Mouse (Mus musculus) frontal cortex, postnatal 14 days (tissue): ENCODE measurements around the gene Xkr7.

Experiments used
- DNase-seq, 2 experiments: peaks; one replicate each; pipeline ENCODE4 v3.0.0; 2022; ENCODE audit warnings: low spot score in 2 of 2

The Xkr7 gene

GRCm38 (mm10) chr2:153070762-153071490, 39.3 kb downstream of the Xkr7 start:
- DNase-seq = no peak

DNA sequence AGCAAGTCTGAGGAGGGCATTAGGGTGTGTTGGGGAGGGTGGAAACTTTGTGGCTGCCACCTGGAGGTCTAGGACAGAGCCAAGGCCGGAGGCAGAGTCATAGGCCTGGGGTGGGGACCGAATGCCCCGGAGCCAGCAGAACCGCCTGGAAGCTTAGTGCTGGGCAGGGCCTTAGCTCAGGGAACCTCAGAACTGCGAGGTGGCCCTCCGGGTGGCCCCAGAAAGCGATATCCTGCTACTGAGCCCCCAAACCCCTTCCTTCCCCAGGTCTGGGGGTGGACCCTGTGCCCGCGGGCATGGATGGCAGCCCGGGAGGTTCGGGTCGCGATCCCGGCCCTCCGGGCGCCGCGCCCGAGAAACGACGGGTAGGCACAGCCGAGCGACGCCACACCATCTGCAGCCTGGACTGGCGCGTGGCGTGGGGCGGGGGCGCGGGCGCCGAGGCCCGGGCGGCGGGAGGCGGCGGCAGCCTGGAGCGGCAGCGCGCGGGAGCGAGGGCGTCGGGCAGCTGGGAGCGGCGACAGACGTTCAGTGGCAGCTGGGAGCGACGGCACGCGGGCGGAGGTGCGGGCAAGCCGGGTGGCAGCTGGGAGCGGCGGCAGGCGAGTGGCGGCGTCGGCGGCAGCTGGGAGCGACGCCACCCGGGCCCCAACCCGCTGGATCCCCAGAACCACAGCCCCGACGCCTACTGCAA, 40.0 kb downstream of the Xkr7 start:
- peak in 1 of 2 experiments; percentile 40 for DNase-seq

DNA sequence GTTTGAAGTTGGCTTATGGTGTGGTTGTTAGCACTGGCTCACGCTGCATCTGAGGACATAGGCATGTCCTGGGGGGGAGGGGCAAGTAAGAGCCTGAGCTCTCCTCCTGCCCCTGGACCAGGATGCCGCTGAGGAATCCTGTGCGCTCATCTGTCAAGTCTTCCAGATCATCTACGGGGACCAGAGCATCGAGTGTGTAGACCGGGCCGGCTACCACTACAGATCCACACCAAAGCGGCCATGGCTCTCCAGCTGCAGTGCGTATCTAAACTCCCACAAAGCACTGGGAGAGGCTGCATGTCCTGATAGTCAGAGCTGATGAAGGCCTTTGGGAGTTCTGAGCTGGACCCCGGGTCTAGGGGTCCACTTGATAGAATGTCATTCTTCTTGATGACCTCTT, 43.0 kb downstream of the Xkr7 start:
- no peak for DNase-seq

DNA sequence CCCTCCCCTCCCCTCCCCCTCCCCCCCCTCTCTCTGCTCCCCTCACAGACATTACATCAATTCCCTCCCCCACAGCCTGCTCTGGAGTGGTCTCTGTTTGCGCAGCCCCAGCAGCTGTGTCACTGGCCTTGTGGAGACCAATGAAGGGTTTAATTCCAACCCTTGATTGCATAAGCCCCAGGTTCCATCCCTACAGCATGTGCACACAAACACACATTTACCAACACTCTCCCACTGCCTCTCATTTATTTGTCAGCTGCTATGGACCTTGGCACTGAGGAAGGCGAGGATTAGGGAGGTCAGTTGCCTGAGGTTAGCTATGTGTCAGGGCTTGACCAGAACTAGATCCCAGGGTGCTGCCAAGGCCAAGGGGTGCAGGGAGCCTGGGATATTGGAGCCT, 44.3 kb downstream of the Xkr7 start:
- DNase-seq = no peak

DNA sequence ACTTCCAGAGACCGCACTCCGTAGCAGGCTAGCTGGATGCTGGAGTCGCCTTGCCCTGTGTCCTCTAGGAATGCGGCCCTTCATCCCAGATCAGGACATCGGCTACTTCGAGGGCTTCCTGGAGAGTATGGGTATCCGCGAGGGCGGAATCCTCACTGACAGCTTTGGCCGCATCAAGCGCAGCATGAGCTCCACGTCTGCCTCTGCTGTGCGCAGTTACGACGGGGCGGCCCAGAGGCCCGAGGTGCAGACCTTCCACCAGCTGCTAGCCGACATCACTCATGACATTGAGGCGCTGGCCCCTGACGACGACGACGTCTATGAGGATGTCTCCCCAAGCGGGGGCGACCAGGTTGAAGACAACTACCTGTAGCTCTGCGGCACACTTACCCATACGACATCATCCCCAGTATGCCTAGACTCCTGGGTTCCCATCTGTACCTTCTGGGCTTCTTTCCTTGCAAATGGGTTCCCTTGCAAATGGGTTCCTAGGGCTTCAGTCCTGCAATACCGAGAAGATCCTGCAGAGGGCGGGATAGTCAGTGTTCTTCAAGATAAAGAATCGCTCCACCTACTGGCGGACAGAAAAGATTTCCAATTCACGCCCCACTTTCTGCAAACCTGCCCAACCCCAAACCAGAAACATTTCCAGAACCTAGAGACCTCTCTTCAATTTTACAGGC, 49.3 kb downstream of the Xkr7 start:
- DNase-seq = peak in 1 of 2 experiments; percentile 74

DNA sequence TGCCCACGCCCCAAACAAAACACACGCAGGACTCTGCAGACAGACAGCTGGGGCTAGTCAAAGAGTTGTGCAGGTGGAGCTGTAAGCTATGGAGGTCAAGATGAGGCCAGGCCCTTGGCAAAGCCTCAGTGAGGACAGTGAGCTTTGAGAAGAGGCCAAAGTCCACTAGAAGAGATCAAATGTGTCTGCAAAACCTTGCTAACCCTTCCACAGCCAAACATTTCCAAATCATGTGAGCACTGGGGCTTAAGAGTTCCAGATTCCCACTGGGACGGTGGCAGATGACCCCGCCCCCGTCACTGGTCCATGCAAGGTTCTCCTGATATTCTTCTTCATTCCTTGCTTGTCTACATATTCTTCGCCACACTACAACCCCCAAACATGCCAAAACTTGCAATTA, 50.2 kb downstream of the Xkr7 start:
- no peak for DNase-seq

GRCm38 (mm10) chr2:153083275-153083674, 51.6 kb downstream of the Xkr7 start:
- DNase-seq = no peak

DNA sequence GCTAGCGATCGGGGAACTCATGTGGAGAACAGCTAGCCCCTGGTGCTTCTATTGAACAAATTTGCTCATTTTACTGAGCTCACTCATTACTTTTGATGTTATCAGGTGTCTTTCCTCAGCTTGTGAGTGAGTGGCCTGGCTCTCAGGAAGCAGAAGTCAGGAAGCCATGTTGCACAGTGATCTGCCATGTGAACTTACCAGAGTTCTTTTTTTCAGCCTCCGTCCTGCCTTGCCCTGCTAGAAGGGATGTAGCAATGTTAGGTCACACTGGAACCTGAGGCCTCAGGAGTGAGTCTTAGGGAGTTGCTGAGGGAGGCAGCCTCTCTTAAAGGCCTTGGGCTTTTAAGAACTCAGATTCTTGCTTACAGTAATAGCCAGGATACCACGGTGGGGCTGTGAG, 52.2 kb downstream of the Xkr7 start:
- DNase-seq = no peak

DNA sequence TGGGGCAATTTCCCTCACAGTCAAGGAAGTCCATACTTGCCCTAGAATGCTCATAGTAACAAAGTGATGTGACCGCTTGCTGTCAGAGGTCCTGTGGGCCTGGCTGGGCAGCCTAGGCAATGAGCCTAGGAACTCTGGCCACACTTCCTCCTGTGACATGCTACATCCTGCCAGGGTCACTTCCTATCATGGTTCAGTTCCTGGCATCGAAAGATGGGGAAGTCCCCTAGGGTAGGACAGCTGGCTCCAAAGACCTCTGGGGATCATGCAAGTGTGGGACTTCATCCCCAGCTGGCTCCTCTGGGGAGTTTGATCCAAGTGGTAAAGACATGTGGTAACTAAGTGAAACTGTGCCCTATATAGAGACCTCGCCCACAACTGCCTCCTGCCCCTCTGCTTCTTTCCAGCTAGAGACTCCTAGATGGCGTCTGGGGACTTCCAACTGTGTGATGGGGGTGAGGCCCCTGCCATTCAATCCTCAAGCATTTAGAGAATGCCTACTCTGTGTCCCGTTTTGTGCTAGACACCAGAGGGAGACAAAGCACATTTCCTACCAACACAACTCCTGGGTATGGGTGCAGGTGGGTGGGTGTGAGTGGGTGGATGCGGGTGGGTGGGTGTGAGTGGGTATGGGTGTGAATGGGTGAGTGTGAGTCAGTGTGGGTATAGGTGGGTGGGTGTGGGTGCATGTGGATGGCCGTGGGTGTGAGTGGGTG, 52.8 kb downstream of the Xkr7 start:
- no peak for DNase-seq

- DNase-seq = no peak
These were observed 53.9 kb downstream of the Xkr7 start for GRCm38 (mm10) chr2:153085556-153085955.

GRCm38 (mm10) chr2:153086166-153086565, 54.5 kb downstream of the Xkr7 start:
- no peak for DNase-seq

DNA sequence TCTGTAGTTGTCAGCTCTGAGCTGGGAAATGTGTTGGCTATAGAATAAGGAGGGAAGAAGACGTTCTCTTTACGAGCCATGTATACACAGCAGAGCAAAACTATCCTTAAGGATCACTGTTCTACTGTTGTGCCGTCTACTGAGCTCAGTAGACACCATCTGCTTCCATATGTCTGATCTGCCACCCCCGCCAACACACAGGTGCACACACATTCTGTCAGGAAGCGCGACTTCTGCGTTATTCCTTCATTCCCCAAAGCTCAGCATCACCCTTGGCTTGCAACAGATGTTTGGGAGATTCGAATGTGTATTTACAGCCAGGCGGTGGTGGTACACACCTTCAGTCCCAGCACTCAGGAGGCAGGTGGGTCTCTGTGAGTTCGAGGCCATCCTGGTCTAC, 55.4 kb downstream of the Xkr7 start:
- DNase-seq = no peak

DNA sequence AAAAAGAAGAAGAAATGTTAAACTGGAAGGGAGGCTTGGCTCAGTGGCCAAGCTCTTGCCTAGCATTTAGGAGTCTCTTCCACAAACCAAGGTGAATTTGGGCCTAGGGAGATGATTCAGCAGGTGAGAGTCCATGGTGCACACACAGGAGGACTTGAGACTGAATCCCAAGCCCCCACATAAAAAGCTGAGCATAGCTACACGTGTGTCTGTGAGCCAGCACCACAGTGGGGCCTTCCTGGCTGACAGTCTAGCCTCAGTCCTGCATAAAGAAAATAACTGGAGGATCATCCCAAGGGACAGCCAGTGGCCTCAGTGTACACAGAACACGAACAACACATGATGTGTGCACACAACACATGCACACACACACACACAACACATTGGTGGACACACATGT, 57.7 kb downstream of the Xkr7 start:
- no peak for DNase-seq

GRCm38 (mm10) chr2:153090551-153091165, 59.0 kb downstream of the Xkr7 start:
- DNase-seq = no peak
